Mouse (Mus musculus): Measurements from ENCODE around the gene Fam69a. TPM values are rescaled to one million over a fixed set of nuclear protein-coding genes. Genes with fewer than 3 reads are reported as not detected.
"Not testable (repeated sequence)": the region's sequence is repeated elsewhere in the genome, so short reads cannot be mapped to it uniquely, and the experiment has no call there.

Gene Fam69a
- polyA plus RNA-seq, 1 experiment from 2014 or later: 27.4 TPM

DNA sequence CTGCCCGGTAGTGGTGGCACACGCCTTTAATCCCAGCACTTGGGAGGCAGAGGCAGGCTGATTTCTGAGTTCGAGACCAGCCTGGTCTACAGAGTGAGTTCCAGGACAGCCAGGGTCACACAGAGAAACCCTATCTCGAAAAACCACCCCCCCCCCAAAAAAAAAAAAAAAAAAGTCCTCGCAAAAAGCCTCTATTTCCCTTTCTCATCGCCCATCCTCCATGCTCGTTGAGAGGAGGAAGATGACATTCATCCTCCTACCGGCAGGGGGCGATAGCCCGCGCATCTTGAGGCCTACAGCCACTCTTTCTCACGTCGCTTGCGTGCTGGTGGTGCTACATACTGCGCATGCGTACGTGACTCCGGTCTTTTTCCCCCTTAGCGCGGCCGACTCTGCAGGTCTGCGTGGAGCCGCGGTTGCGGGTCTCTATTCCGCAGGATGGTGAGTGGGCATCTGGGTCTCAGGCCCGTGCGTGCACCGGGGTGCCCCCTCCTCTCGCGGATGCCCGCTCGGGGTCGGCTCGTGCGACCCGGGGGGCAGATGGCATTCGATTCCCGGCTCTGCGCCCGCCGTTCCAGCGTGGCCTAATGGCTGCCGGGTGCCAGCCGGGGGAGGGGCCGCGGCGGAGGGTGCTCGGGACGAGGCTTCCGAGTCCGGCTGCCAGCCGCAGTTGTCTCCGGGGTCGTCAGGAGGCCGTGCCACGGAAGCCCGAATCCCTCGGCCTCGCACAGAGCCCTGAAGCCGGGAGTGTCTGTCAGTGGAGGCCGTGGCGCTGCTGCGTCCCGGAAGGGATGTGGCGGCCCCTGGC, 86.5 kb downstream of the Fam69a start, which contains the start of gene Rpl5:
Gene Rpl5, plus strand, starts transcription at position 297 of the 808 bp plus-strand sequence.
- Histone ChIP-seq H3K9me3 (replicated peaks) (no peaks in the 10 kb centered on the region), H3K4me1 (peaks cover 4% of the 10 kb centered on the region; the same call in 1 of the 2 replicates), H3K27ac (replicated peaks) (peak within 1 kb of the TSS; percentile 92), H3K4me2 (replicated peaks) (peak within 1 kb of the TSS; percentile 59), H3K9ac (peak within 1 kb of the TSS; percentile 99), H3K4me3 (replicated peaks) (peak within 1 kb of the TSS; percentile 97), H3K27me3 (no peaks in the 10 kb centered on the region), H3K36me3 (peaks cover 24% of the 10 kb centered on the region)
- WGBS: 4% methylated on average over 66 of the region's 66 CpGs
- ATAC-seq (ENCODE audit: insufficient number of reproducible peaks, low FRiP score, low TSS enrichment, low read depth): peak; percentile 95

DNA sequence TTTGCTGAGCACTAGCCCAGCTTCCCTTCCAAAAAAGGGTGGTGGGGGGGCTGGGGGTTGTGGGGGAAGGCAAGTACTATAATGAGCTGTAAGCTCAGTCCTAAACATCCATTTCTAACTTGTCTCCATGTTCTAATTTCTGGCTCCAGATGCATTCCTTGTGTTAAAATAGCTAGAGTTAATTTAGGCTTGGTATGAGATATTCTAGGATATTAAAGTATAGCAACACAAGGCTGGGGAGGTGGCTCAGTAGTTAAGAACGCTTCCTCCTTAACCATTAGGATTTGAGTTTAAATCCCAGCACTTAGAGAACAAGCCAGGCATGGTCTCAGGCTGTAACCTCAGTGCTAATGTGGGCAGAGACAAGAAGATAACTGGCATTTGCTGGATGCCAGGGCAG, 90.6 kb downstream of the Fam69a start:
- Histone ChIP-seq H3K9ac (no peak overlapping the region), H3K4me2 (replicated peaks) (no peak overlapping the region), H3K27me3 (no peaks in the 10 kb centered on the region), H3K9me3 (replicated peaks) (no peaks in the 10 kb centered on the region), H3K36me3 (no peaks in the 10 kb centered on the region), H3K4me1 (no peaks in the 10 kb centered on the region), H3K4me3 (replicated peaks) (no peak overlapping the region), H3K27ac (replicated peaks) (no peak overlapping the region)
- ATAC-seq (ENCODE audit: insufficient number of reproducible peaks, low FRiP score, low TSS enrichment, low read depth): no peak
- WGBS: 67% methylated on average over 1 of the region's 1 CpGs

DNA sequence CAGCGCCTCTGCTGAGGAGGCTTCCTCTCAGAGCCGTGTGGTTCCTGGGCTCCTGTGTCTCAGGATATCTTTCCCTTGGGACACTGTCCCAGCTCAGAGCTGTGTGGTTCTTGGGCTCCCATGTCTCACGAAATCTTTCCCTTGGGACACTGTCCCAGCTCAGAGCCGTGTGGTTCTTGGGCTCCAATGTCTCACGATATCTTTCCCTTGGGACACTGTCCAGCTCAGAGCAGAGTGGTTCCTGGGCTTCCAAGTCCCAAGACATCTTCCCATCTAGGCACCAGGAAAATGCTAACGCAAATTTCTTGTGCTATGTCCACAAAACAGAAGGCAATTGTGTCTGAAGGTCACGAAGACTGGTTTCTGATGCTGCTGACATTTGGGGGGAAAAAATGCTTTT, 92.2 kb downstream of the Fam69a start:
- Histone ChIP-seq H3K4me2 (replicated peaks) (no peak overlapping the region), H3K27ac (replicated peaks) (no peak overlapping the region), H3K9ac (no peak overlapping the region), H3K4me3 (replicated peaks) (no peak overlapping the region), H3K36me3 (no peaks in the 10 kb centered on the region), H3K27me3 (no peaks in the 10 kb centered on the region), H3K9me3 (replicated peaks) (no peaks in the 10 kb centered on the region), H3K4me1 (no peaks in the 10 kb centered on the region)
- WGBS: 68% methylated on average over 7 of the region's 7 CpGs
- no peak for ATAC-seq (ENCODE audit: insufficient number of reproducible peaks, low FRiP score, low TSS enrichment, low read depth)

DNA sequence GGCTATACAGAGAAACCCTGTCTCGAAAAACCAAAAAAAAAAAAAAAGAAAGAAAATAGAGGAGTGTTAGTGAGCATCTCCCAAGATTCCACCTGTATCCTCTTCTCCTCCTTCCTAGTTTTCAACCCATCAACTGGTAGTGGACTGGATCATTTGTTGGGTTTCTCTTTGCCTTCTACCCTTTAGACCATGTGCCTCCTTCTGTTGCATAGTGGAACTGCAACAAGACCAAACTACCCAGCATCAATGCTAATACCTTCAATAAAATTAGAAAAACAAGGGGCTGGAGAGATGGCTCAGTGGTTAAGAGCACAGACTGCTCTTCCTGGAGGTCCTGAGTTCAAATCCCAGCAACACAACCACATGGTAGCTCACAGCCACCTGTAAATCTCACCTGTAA, 95.4 kb downstream of the Fam69a start:
- H3K4me1 ChIP-seq; H3K4me3 ChIP-seq (replicated peaks); H3K27ac ChIP-seq (replicated peaks); H3K4me2 ChIP-seq (replicated peaks); H3K36me3 ChIP-seq; H3K9me3 ChIP-seq (replicated peaks); H3K9ac ChIP-seq; ATAC-seq (ENCODE audit: insufficient number of reproducible peaks, low FRiP score, low TSS enrichment, low read depth); H3K27me3 ChIP-seq: not testable (repeated sequence)
- WGBS: no CpG with 5 or more reads among the region's 1 CpGs

DNA sequence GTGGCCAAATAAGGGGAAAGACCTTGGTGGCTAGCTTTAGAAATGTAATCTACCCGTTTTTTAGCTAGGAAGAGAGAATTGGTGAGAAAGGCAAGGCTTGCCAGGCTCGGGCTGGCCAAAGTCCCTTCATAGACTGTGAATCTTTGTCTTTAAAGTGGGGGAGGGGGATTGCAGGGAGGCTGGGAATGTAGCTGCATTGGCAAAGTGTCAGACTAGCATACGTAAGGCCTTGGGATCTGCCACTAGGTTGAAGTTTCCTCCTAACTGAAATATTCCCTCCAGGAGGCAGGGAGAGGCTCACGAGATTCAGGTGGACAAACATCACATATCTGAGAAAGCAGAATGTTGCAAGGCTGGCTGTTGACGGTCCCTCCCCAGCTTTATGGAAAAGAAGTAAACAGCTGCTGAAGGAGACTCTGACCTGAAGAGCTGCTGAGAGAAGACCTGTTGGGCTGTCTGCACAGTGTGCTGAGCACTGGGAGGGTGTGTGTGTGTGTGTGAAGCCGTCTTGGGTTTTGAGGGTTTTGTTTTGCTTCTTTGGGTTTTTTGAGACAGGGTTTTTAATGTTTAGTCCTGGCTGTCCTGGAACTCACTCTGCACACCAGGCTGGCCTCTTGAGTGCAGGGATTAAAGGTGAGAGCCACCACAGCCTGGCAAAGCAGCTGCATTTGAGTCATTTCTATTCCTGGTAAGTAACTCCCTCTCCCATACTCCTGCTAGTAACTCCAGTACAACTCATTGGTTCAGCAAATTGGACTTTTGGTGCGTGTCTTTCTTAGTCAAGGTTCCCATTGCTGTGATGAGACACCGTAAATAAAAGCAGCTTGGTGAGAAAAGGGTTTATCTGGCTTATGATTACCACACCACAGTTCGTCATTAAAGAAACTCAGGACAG, 96.6 kb downstream of the Fam69a start:
- H3K4me2 ChIP-seq (replicated peaks): no peak overlapping the region
- no peak for ATAC-seq (ENCODE audit: insufficient number of reproducible peaks, low FRiP score, low TSS enrichment, low read depth)
- H3K27me3 ChIP-seq: no peaks in the 10 kb centered on the region
- no peak overlapping the region for H3K27ac ChIP-seq (replicated peaks)
- 49% methylated on average over 9 of the region's 9 CpGs for WGBS
- no peak overlapping the region for H3K9ac ChIP-seq
- no peaks in the 10 kb centered on the region for H3K9me3 ChIP-seq (replicated peaks)
- no peaks in the 10 kb centered on the region for H3K4me1 ChIP-seq
- H3K36me3 ChIP-seq: no peaks in the 10 kb centered on the region
- H3K4me3 ChIP-seq (replicated peaks): no peak overlapping the region

DNA sequence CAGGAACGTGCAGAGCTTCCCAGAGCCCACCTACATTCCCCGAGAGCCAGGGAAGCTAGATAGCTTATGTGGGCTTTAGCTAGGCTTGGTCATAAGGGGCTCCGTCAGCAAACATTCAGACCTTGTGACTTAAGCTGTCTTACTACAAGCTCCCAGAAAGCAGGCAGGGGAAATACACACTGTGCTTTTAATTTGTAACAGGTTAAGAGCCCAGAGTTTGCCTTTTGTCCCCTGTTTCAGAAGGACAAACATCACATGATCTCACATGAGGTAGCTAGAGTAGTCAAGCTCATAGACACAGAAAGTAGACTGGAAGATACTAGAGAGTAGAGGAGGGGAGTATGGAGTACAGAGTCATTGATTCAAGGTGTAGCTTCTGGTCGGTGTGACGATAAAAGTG, 106.2 kb downstream of the Fam69a start:
- H3K4me3 ChIP-seq (replicated peaks): no peak overlapping the region
- WGBS: 74% methylated on average over 5 of the region's 5 CpGs
- no peak overlapping the region for H3K4me2 ChIP-seq (replicated peaks)
- no peaks in the 10 kb centered on the region for H3K9me3 ChIP-seq (replicated peaks)
- no peak for ATAC-seq (ENCODE audit: insufficient number of reproducible peaks, low FRiP score, low TSS enrichment, low read depth)
- no peak overlapping the region for H3K27ac ChIP-seq (replicated peaks)
- no peak overlapping the region for H3K9ac ChIP-seq
- no peaks in the 10 kb centered on the region for H3K27me3 ChIP-seq
- no peaks in the 10 kb centered on the region for H3K4me1 ChIP-seq
- H3K36me3 ChIP-seq: no peaks in the 10 kb centered on the region

DNA sequence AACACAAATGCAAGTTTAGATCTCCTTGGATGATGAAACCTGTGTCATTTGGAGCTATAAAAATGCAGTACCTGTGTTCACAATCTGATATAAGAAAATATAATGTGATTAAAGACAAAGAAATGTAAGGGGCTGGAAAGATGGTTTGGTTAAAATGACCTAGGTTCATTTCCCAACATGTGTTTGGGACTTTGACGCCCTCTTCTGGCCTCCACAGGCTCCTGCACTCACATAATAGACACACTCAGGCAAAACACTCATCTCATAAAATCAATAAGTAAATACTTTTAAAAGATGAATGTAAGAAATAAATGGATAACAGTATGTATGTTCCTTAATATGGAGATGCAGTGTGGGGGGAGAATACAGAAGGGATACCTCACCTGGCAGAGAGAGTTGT, 109.8 kb downstream of the Fam69a start:
- no peaks in the 10 kb centered on the region for H3K4me1 ChIP-seq
- WGBS: 78% methylated on average over 1 of the region's 1 CpGs
- no peaks in the 10 kb centered on the region for H3K36me3 ChIP-seq
- no peak overlapping the region for H3K4me3 ChIP-seq (replicated peaks)
- H3K9me3 ChIP-seq (replicated peaks): no peaks in the 10 kb centered on the region
- ATAC-seq (ENCODE audit: insufficient number of reproducible peaks, low FRiP score, low TSS enrichment, low read depth): no peak
- no peak overlapping the region for H3K9ac ChIP-seq
- H3K4me2 ChIP-seq (replicated peaks): no peak overlapping the region
- H3K27ac ChIP-seq (replicated peaks): no peak overlapping the region
- H3K27me3 ChIP-seq: no peaks in the 10 kb centered on the region

DNA sequence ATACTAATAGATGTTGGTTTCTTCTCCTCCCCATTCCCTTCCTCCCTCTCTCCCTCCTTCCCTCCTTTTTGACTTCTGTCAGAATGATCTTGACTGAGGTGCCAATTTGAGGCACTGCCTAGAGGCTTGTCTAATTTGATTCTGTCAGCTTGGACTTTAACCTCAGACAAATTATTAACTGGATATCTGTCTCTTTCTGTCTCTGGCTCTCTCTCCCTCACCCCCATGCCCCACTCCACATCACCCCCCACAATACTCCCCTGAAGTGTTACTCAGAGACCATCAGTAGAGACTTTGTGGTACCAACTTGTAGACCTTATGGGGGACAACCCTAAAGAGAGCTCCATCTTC, 111.6 kb downstream of the Fam69a start:
- H3K27me3 ChIP-seq: no peaks in the 10 kb centered on the region
- no peaks in the 10 kb centered on the region for H3K36me3 ChIP-seq
- H3K4me3 ChIP-seq (replicated peaks): no peak overlapping the region
- no peaks in the 10 kb centered on the region for H3K9me3 ChIP-seq (replicated peaks)
- no peak overlapping the region for H3K27ac ChIP-seq (replicated peaks)
- no peak overlapping the region for H3K4me2 ChIP-seq (replicated peaks)
- no peak overlapping the region for H3K9ac ChIP-seq
- ATAC-seq (ENCODE audit: insufficient number of reproducible peaks, low FRiP score, low TSS enrichment, low read depth): no peak
- no peaks in the 10 kb centered on the region for H3K4me1 ChIP-seq

DNA sequence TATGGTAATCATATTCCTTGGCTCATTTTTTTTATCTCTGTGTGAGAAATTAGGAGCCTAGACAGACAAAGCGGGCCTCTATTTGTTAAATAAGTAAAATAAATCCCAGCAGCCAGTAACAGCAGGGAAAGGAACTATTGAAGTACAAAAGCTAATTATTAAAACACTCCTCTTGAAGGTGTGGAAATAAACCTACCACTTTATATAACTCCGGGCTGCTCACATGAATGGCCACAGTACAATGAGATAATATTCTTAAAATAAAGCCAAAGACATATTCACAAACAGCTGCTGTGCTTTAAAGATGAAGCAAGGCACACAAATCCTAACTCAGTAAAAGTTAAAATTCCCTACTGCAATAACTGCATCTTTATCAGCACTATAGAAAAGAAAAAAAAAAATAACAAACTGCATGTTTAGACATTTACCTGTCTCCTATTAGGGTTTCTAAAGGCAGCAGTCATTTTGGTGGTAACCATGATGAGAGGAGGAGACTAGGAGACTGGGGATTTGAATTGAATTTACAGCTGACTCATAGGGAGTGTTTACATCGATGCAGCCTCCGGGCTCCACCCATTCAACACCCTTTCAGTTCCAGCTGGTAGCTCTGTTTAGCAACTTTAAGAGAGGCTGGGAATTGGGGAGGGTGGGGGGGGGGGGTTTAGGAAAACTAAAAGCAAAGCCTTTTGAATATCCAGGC, 112.2 kb downstream of the Fam69a start, which contains the start of gene Evi5:
Gene Evi5, minus strand, starts transcription at position 547 of the 700 bp plus-strand sequence.
- WGBS: 36% methylated on average over 4 of the region's 4 CpGs
- H3K27ac ChIP-seq (replicated peaks): no peak within 1 kb of the TSS
- no peaks in the 10 kb centered on the region for H3K27me3 ChIP-seq
- H3K4me3 ChIP-seq (replicated peaks): no peak within 1 kb of the TSS
- H3K4me2 ChIP-seq (replicated peaks): no peak within 1 kb of the TSS
- no peak within 1 kb of the TSS for H3K9ac ChIP-seq
- no peaks in the 10 kb centered on the region for H3K36me3 ChIP-seq
- H3K4me1 ChIP-seq: no peaks in the 10 kb centered on the region
- no peak for ATAC-seq (ENCODE audit: insufficient number of reproducible peaks, low FRiP score, low TSS enrichment, low read depth)
- no peaks in the 10 kb centered on the region for H3K9me3 ChIP-seq (replicated peaks)

DNA sequence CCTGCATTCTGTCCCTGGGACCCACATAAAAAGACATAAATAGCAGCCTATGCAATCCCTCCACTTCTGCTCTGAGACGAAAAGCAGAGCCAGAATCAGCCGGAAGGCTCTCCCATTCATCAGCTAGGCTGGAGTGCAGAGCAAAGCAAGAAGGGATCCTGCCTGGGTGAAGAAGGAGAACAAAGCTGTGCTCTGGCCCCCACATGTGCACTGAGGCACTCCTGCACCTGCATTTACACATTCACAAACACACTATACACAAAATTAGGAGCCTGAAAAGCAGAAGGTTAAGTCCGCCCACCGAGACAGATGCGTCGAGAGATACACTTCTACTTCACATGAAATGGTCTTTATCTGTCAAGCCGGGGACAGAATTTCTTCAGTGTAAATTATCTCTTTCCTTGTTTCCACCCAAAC, 113.0 kb downstream of the Fam69a start:
- Histone ChIP-seq H3K9ac (no peak overlapping the region), H3K36me3 (no peaks in the 10 kb centered on the region), H3K4me2 (replicated peaks) (no peak overlapping the region), H3K4me1 (no peaks in the 10 kb centered on the region), H3K4me3 (replicated peaks) (no peak overlapping the region), H3K9me3 (replicated peaks) (no peaks in the 10 kb centered on the region), H3K27ac (replicated peaks) (no peak overlapping the region), H3K27me3 (no peaks in the 10 kb centered on the region)
- ATAC-seq (ENCODE audit: insufficient number of reproducible peaks, low FRiP score, low TSS enrichment, low read depth): no peak
- 68% methylated on average over 7 of the region's 7 CpGs for WGBS

DNA sequence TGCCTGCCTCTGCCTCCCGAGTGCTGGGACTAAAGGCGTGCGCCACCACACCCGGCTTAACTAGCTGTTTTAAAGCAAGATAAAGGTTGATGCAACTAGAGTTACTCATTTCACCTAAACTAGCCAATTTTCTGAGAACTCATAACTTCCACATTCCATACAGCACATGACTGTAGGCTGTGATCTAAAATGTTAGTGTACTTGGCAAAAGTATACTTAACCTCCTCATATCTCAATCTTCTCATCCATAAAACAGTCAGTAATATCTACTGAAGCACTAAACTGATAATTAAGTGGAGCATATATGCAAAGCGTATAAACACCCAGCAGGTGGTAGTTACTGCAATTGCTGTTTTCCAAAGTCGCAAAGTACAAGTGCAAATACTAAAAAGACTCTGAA, 113.6 kb downstream of the Fam69a start:
- Histone ChIP-seq H3K9ac (no peak overlapping the region), H3K4me2 (replicated peaks) (no peak overlapping the region), H3K9me3 (replicated peaks) (no peaks in the 10 kb centered on the region), H3K27me3 (no peaks in the 10 kb centered on the region), H3K36me3 (no peaks in the 10 kb centered on the region), H3K4me3 (replicated peaks) (no peak overlapping the region), H3K4me1 (no peaks in the 10 kb centered on the region), H3K27ac (replicated peaks) (no peak overlapping the region)
- 90% methylated on average over 6 of the region's 6 CpGs for whole genome bisulfite sequencing
- no peak for ATAC-seq (ENCODE audit: insufficient number of reproducible peaks, low FRiP score, low TSS enrichment, low read depth)

Data from embryonic facial prominence, embryonic 15.5 days (tissue).